Mouse (Mus musculus): ENCODE data around the gene Eef1g. TPM values are rescaled to one million over a fixed set of nuclear protein-coding genes. Genes with fewer than 3 reads are reported as not detected.

Eef1g gene
- 550 and 554 TPM in 2 replicates for polyA plus RNA-seq (2016; fragmentation: Nextera tagmentation; extraction: Ambion mirVana)

GRCm38 (mm10) chr19:8966590-8967372, at the start of gene Eef1g:
Gene Eef1g (plus strand): TSS chr19:8967041.
- H3K36me3 ChIP-seq (replicated peaks): peaks cover 79% of the 10 kb centered on the region
- under 1% methylated on average over 52 of the region's 52 CpGs for WGBS
- DNase-seq (ENCODE audit: low spot score): peak; percentile 100

DNA sequence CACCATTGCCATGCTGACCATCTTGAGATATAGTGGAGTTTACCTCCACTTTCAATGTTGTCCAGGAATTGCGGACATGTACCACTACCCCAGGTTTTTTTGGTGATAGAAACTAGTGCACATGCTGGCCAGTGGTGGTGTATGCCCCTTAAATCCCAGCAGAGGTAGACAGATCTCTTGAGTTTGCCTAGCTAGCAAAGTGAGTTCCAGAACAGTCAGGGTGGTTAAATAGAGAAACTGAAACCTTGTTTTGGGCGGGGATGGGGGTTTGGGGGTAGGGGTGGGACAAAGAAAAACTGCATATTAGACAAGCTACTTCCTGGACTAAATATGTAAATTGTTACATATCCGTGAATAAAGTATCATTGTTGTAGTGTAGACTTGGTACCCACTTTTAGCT, 47.8 kb upstream of the Eef1g start:
- H3K4me3 ChIP-seq: no peak overlapping the region
- peaks cover 52% of the 10 kb centered on the region for H3K36me3 ChIP-seq (replicated peaks)
- no peaks in the 10 kb centered on the region for H3K27me3 ChIP-seq (replicated peaks; ENCODE audit: low read depth, poor library complexity, severe bottlenecking)
- H3K4me1 ChIP-seq: peaks cover 22% of the 10 kb centered on the region
- no peak for DNase-seq (ENCODE audit: low spot score)
- 91% methylated on average over 3 of the region's 3 CpGs for WGBS
- H3K9me3 ChIP-seq: no peaks in the 10 kb centered on the region
- H3K27ac ChIP-seq (replicated peaks): no peak overlapping the region

More at GRCm38 (mm10) chr19:8966590-8967372, at the start of gene Eef1g:
- Histone ChIP-seq H3K27me3 (replicated peaks; ENCODE audit: low read depth, poor library complexity, severe bottlenecking) (no peaks in the 10 kb centered on the region), H3K4me1 (peaks cover 24% of the 10 kb centered on the region), H3K27ac (replicated peaks) (peak within 1 kb of the TSS; percentile 88), H3K4me3 (peak within 1 kb of the TSS; percentile 91), H3K9me3 (no peaks in the 10 kb centered on the region)

DNA sequence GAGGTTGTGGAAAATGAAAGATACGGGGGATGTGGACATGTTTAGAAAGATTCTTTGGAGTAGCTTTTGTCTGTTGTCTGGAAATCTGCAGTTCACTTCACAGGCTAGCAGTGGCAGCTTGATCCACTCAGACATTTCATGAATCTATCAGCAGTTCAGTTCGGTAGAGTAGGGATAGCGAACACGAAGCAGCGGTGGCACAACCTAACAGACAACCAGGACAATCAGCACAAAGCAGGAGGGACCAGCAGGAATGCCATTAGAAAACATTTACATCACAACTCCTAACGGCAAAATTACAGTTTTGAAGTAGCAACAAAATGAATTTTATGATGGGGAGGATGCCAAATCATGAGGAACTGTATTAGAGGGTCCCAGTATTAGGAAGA, 47.2 kb upstream of the Eef1g start:
- peaks cover 50% of the 10 kb centered on the region for H3K36me3 ChIP-seq (replicated peaks)
- whole genome bisulfite sequencing: 72% methylated on average over 6 of the region's 6 CpGs
- no peaks in the 10 kb centered on the region for H3K27me3 ChIP-seq (replicated peaks; ENCODE audit: low read depth, poor library complexity, severe bottlenecking)
- no peak for DNase-seq (ENCODE audit: low spot score)
- peaks cover 22% of the 10 kb centered on the region for H3K4me1 ChIP-seq
- no peaks in the 10 kb centered on the region for H3K9me3 ChIP-seq
- peak overlapping the region; percentile 92 for H3K27ac ChIP-seq (replicated peaks)
- H3K4me3 ChIP-seq: peak overlapping the region; percentile 92

DNA sequence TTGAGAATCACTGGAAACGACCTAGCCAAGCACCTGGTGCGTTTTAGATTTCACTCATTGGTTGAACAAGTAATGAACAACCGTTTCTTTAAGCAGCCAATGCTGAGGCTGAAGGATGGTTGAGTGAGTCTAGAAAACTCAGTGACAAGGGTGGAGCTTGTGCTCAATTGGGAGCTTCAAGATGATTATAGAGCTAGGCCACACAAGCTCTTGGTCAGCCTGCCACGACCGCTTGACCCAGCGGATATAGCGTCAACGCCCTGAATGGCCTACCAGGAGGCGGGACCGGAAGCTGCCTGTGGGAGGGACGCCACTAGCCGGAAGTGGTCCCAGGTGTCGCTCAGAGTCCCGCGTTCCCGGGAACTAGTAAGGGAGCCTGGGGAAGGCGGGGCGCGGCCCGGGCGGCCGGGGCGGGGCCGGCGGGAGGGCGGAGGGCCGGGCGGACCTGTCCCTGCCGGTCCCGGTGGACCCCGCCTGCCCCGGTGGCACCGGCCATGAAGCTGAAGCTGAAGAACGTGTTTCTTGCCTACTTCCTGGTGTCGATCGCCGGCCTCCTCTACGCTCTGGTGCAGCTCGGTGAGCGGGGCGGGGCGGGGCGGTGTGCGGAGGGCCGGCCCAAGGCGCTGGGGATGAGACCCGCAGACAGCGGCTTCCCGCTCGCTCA, 46.6 kb upstream of the Eef1g start, which contains the start of gene B3gat3:
TSS of gene B3gat3 (plus strand) at position 302 of the 664 bp plus-strand sequence.
- Histone ChIP-seq H3K4me3 (peak within 1 kb of the TSS; percentile 92), H3K27me3 (replicated peaks; ENCODE audit: low read depth, poor library complexity, severe bottlenecking) (no peaks in the 10 kb centered on the region), H3K27ac (replicated peaks) (peak within 1 kb of the TSS; percentile 92), H3K4me1 (peaks cover 22% of the 10 kb centered on the region), H3K36me3 (replicated peaks) (peaks cover 47% of the 10 kb centered on the region), H3K9me3 (no peaks in the 10 kb centered on the region)
- peak; percentile 95 for DNase-seq (ENCODE audit: low spot score)
- WGBS: 3% methylated on average over 50 of the region's 50 CpGs

DNA sequence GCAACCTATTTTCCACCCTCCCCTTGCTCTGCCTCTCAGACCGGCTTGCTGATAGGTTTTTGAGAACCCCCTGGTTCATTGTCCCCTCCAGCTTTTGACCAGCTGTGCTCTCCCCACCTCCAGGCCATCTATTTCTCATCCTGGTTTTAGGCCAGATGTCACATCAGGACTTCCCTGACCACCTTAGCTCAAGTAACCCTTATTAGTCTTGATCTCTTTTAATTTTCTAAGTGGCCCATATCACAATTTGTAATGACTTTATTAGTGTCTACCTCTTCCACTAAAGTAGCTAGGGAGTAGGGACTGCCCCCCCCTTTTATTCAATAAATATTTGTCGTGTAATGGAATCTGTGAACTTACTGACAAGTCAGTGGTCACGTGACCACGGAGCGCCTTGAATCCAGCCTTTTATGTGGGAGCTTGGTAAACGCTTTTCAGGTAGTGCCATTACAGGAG, 46.0 kb upstream of the Eef1g start:
- Histone ChIP-seq H3K27ac (replicated peaks) (peak overlapping the region; percentile 92), H3K9me3 (no peaks in the 10 kb centered on the region), H3K4me3 (peak overlapping the region; percentile 92), H3K36me3 (replicated peaks) (peaks cover 47% of the 10 kb centered on the region), H3K27me3 (replicated peaks; ENCODE audit: low read depth, poor library complexity, severe bottlenecking) (no peaks in the 10 kb centered on the region), H3K4me1 (peaks cover 22% of the 10 kb centered on the region)
- DNase-seq (ENCODE audit: low spot score): peak; percentile 54
- WGBS: 3% methylated on average over 6 of the region's 6 CpGs

GRCm38 (mm10) chr19:8921741-8922140, 45.1 kb upstream of the Eef1g start:
- Histone ChIP-seq H3K27ac (replicated peaks) (no peak overlapping the region), H3K27me3 (replicated peaks; ENCODE audit: low read depth, poor library complexity, severe bottlenecking) (no peaks in the 10 kb centered on the region), H3K9me3 (no peaks in the 10 kb centered on the region), H3K4me3 (peak overlapping the region; percentile 92), H3K4me1 (peaks cover 22% of the 10 kb centered on the region), H3K36me3 (replicated peaks) (peaks cover 47% of the 10 kb centered on the region)
- 56% methylated on average over 9 of the region's 9 CpGs for WGBS
- DNase-seq (ENCODE audit: low spot score): no peak

DNA sequence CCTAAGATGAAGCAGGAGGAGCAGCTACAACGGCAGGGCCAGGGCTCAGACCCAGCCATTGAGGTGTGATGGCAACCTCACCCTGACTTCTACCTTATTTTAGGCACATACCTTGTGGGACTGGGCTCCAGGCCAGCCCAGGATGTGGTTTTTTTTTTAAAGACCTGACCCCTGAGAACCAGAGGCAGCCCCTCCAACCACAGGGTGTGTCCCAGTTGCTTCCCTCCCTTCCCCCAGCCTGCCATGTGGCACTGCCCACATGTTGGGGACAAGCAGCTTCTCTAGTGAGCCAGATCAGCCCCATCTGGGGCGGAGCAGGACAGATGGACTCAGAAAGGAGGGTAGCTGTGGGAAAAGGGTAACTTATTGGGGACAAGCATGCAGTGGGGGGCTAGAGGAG, 40.1 kb upstream of the Eef1g start:
- WGBS: 90% methylated on average over 2 of the region's 2 CpGs
- peak overlapping the region; percentile 12; the same call in 1 of the 2 replicates for H3K4me3 ChIP-seq
- no peak overlapping the region for H3K27ac ChIP-seq (replicated peaks)
- H3K9me3 ChIP-seq: no peaks in the 10 kb centered on the region
- H3K4me1 ChIP-seq: peaks cover 34% of the 10 kb centered on the region
- H3K27me3 ChIP-seq (replicated peaks; ENCODE audit: low read depth, poor library complexity, severe bottlenecking): no peaks in the 10 kb centered on the region
- no peak for DNase-seq (ENCODE audit: low spot score)
- peaks cover 60% of the 10 kb centered on the region for H3K36me3 ChIP-seq (replicated peaks)

DNA sequence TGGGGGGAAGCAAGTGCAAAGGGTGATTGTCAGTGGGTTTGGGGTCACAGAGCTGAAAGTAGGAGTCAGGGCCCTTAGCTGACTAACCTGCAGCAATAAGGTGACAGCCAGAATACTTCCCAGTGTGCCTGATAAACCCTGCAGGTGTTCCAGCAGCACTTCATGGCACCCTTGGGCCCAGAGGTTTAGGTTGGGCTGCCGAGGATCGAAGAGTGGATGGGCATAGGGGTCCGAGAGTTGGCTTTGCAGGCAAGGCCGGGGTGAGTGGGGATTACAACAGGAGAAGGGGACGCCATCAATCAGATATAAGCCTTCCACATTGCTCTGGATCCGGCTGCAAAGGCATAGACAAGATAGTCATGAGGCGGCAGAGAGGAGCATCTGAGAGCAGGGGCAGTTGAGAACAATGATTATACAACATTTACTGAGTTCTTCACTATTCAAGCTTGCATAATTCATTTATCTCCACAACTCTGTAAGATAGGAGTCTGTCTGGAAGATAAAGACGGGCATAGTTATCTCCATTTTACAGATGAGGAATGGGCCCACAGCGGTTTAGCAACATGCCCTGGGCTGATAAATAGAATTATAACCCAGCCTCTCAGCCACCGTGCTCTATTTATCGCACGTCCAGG, 38.8 kb upstream of the Eef1g start:
- no peak for DNase-seq (ENCODE audit: low spot score)
- Histone ChIP-seq H3K4me3 (no peak overlapping the region), H3K9me3 (no peaks in the 10 kb centered on the region), H3K27me3 (replicated peaks; ENCODE audit: low read depth, poor library complexity, severe bottlenecking) (no peaks in the 10 kb centered on the region), H3K4me1 (peaks cover 28% of the 10 kb centered on the region), H3K36me3 (replicated peaks) (peaks cover 60% of the 10 kb centered on the region), H3K27ac (replicated peaks) (no peak overlapping the region)
- 91% methylated on average over 12 of the region's 12 CpGs for WGBS

DNA sequence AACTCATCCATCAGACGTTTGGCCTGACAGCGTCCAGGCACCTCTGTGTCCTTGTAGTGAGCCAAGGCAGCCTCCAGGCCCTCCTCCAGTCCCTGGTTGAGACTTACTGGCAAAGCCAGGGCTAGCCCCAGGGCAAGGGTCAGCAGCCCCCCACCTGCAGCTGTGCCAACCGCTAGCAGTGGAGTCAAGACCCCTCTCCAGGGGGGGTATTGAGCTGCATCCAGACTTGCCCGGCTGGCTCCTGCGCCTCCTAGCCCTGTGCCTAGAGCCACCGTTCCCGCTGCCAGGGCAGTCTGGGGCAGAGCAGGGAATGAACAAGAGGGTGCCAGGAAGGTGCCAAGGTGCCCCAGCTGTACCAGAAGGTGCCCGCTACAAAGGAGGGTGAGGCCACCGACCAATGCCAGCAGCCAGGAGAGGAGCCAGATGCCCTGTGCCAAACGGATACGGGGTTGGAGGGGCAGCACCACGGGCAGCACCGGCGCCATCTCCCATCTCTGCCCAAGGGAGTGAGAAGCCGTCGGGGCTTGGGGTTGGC, 38.1 kb upstream of the Eef1g start:
- WGBS: 14% methylated on average over 16 of the region's 16 CpGs
- H3K9me3 ChIP-seq: no peaks in the 10 kb centered on the region
- peaks cover 61% of the 10 kb centered on the region for H3K36me3 ChIP-seq (replicated peaks)
- H3K27me3 ChIP-seq (replicated peaks; ENCODE audit: low read depth, poor library complexity, severe bottlenecking): no peaks in the 10 kb centered on the region
- no peak for DNase-seq (ENCODE audit: low spot score)
- H3K27ac ChIP-seq (replicated peaks): peak overlapping the region; percentile 91
- peak overlapping the region; percentile 89 for H3K4me3 ChIP-seq
- H3K4me1 ChIP-seq: peaks cover 28% of the 10 kb centered on the region

- Histone ChIP-seq H3K27me3 (replicated peaks; ENCODE audit: low read depth, poor library complexity, severe bottlenecking) (no peaks in the 10 kb centered on the region), H3K4me3 (peak within 1 kb of the TSS; percentile 89), H3K36me3 (replicated peaks) (peaks cover 63% of the 10 kb centered on the region), H3K9me3 (no peaks in the 10 kb centered on the region), H3K4me1 (peaks cover 28% of the 10 kb centered on the region), H3K27ac (replicated peaks) (peak within 1 kb of the TSS; percentile 91)
- DNase-seq (ENCODE audit: low spot score): peak; percentile 84
- under 1% methylated on average over 73 of the region's 74 CpGs for WGBS
These were observed 37.4 kb upstream of the Eef1g start, which contains the start of the genes Rom1 and Eml3 for GRCm38 (mm10) chr19:8929224-8930088. Gene Rom1 (minus strand): TSS chr19:8929356. Gene Eml3 (plus strand): TSS chr19:8929552.

GRCm38 (mm10) chr19:8930117-8930516, 36.7 kb upstream of the Eef1g start:
- Histone ChIP-seq H3K27ac (replicated peaks) (peak overlapping the region; percentile 91), H3K4me1 (peaks cover 28% of the 10 kb centered on the region), H3K9me3 (no peaks in the 10 kb centered on the region), H3K36me3 (replicated peaks) (peaks cover 66% of the 10 kb centered on the region), H3K4me3 (peak overlapping the region; percentile 89), H3K27me3 (replicated peaks; ENCODE audit: low read depth, poor library complexity, severe bottlenecking) (no peaks in the 10 kb centered on the region)
- no peak for DNase-seq (ENCODE audit: low spot score)
- WGBS: 12% methylated on average over 11 of the region's 11 CpGs

All from embryonic facial prominence, embryonic 10.5 days (tissue).